Mouse (Mus musculus) urinary bladder, postnatal 0 days (tissue): ENCODE data around the gene Kcng1. TPM values are rescaled to one million over a fixed set of nuclear protein-coding genes. Genes with fewer than 3 reads are reported as not detected.

ENCODE experiments used
- polyA plus RNA-seq: library from polyadenylated mRNA; unstranded; fragments of >200 nt; fragmentation: Nextera tagmentation; extraction: Ambion mirVana; gene quantifications from 2 replicates; pipeline ENCODE4 v1.2.1, GENCODE M21; 2015

Kcng1 gene
- polyA plus RNA-seq, result 14.3 and 21.7 TPM in 2 replicates

DNA sequence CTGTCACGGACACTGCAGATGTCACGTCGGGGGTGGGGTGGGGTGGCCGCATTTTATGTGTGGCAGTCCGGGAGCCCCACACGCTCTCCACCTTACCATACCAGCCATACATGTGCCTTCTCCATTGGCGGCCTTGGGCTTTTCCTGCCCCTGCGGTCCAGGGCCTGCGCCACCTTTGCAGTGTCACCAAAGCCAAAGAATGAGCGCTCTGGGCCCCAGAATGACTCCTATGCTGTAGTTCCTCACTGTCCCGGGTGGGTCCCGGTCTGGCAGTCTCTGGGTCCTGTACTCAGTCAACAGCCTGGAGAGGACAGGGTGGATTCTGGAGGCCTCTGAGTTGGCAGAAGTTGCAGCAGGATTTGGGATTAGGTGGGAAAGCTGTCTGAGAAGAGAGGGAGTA, at the start of gene Kcng1:
Kcng1 (minus strand) TSS at position 155 of the 400 bp plus-strand sequence.

DNA sequence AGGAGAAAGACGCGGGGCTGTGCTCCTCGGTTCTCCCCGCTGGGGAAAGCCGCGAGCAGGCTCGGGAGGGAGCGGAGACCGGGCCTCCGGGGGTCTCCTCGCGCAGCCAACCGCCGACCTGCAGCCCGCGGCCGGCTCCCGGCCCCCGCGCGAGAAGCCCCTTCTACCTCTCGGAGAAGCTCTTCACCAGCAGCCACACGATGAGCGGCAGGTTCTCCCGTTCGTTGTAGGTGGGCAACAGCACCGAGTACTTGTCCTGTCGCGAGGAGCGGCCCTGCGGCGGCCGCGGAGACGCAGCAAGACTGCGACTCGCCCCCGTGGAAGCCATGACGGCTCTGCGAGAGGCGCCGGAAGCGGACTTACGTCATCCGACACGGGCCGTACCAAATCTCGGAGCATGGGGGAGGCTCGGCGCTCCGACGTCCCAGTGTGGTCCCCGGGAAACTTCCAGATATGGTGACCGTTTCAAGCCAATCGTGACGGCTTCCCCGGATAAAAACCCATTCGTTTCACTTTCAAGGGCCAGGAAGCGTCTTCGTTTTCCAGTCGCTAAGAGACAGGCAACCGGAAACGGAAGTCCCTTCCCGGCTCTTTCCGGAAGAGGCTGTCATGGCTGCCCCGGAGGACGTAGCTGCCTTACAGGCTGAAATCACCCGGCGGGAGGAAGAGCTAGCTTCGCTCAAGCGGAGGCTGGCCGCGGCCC, 51.4 kb downstream of the Kcng1 start, which contains the start of the genes Gm20716, Dpm1 and Mocs3:
Gm20716 (minus strand) TSS at position 339 of the 703 bp plus-strand sequence.
Dpm1 (minus strand) TSS at position 566 of the 703 bp plus-strand sequence.
Mocs3 (plus strand) TSS at position 597 of the 703 bp plus-strand sequence.

Other genes starting within 250 kb of the Kcng1 start
- 8.6 and 9.8 TPM in 2 replicates for gene Pard6b, start 200.7 kb downstream of the Kcng1 start, polyA plus RNA-seq
- 3.1 and 3.7 TPM in 2 replicates for gene Adnp, start 74.6 kb downstream of the Kcng1 start, polyA plus RNA-seq
- gene Gm20716, start 51.4 kb downstream of the Kcng1 start, polyA plus RNA-seq, result 8.2 and 8.3 TPM in 2 replicates
- 110 and 129 TPM in 2 replicates for gene Dpm1, start 51.1 kb downstream of the Kcng1 start, polyA plus RNA-seq
- 5.3 and 5.7 TPM in 2 replicates for gene Mocs3, start 51.1 kb downstream of the Kcng1 start, polyA plus RNA-seq